Mouse (Mus musculus): ENCODE data around the gene Pitpnc1. TPM values are rescaled to one million over a fixed set of nuclear protein-coding genes. Genes with fewer than 3 reads are reported as not detected.

The Pitpnc1 gene
- polyA plus RNA-seq, 1 experiment from 2014 or later: 26.8 TPM

DNA sequence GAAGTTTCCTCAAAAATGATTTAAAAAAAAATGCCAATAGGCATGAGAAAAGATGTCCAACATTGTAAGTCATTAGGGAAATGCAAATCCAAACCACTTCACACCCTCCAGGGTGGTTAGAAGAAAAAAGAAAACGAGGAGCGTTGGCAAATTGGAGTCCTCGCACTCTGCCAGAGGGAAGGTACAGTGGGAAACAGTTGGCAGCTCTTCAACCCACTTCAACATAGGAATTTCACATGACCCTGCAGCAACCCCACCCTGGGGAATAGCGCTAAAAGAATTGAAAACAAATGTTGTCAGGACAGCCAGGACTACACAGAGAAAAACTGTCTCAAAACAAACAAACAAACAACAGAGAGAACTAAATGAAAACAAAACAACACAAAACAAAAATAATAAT, 32.8 kb downstream of the Pitpnc1 start:
- H3K4me1 ChIP-seq (replicated peaks; ENCODE audit: control insufficient read depth, insufficient read depth, low read length): no peaks in the 10 kb centered on the region
- ATAC-seq (ENCODE audit: low FRiP score) (no peak), DNase-seq (ENCODE audit: low spot score) (no peak)
- no peak overlapping the region for H3K27ac ChIP-seq (ENCODE audit: low read depth, low read length)
- H3K36me3 ChIP-seq (ENCODE audit: control insufficient read depth, insufficient read depth, low read length): no peaks in the 10 kb centered on the region
- H3K4me2 ChIP-seq (replicated peaks; ENCODE audit: low read depth, low read length): no peak overlapping the region
- H3K27me3 ChIP-seq (ENCODE audit: control insufficient read depth, insufficient read depth, low read length): no peaks in the 10 kb centered on the region
- 82% methylated on average over 4 of the region's 4 CpGs for WGBS
- H3K9ac ChIP-seq (ENCODE audit: low read depth, low read length): no peak overlapping the region
- H3K9me3 ChIP-seq (ENCODE audit: control insufficient read depth, low read length): no peaks in the 10 kb centered on the region
- H3K4me3 ChIP-seq (ENCODE audit: low read depth, low read length): no peak overlapping the region

GRCm38 (mm10) chr11:107435776-107436449, 34.6 kb downstream of the Pitpnc1 start:
- H3K4me3 ChIP-seq (ENCODE audit: low read depth, low read length): no peak overlapping the region
- DNase-seq (ENCODE audit: low spot score) (no peak), ATAC-seq (ENCODE audit: low FRiP score) (no peak)
- no peak overlapping the region for H3K4me2 ChIP-seq (replicated peaks; ENCODE audit: low read depth, low read length)
- H3K27me3 ChIP-seq (ENCODE audit: control insufficient read depth, insufficient read depth, low read length): no peaks in the 10 kb centered on the region
- WGBS: 88% methylated on average over 6 of the region's 6 CpGs
- no peak overlapping the region for H3K9ac ChIP-seq (ENCODE audit: low read depth, low read length)
- H3K9me3 ChIP-seq (ENCODE audit: control insufficient read depth, low read length): no peaks in the 10 kb centered on the region
- H3K27ac ChIP-seq (ENCODE audit: low read depth, low read length): no peak overlapping the region
- H3K4me1 ChIP-seq (replicated peaks; ENCODE audit: control insufficient read depth, insufficient read depth, low read length): no peaks in the 10 kb centered on the region
- no peaks in the 10 kb centered on the region for H3K36me3 ChIP-seq (ENCODE audit: control insufficient read depth, insufficient read depth, low read length)

- Histone ChIP-seq H3K27ac (ENCODE audit: low read depth, low read length) (no peak overlapping the region), H3K4me3 (ENCODE audit: low read depth, low read length) (no peak overlapping the region), H3K4me1 (replicated peaks; ENCODE audit: control insufficient read depth, insufficient read depth, low read length) (no peaks in the 10 kb centered on the region), H3K4me2 (replicated peaks; ENCODE audit: low read depth, low read length) (no peak overlapping the region), H3K9me3 (ENCODE audit: control insufficient read depth, low read length) (no peaks in the 10 kb centered on the region), H3K27me3 (ENCODE audit: control insufficient read depth, insufficient read depth, low read length) (no peaks in the 10 kb centered on the region), H3K9ac (ENCODE audit: low read depth, low read length) (no peak overlapping the region), H3K36me3 (ENCODE audit: control insufficient read depth, insufficient read depth, low read length) (no peaks in the 10 kb centered on the region)
- 80% methylated on average over 7 of the region's 7 CpGs for WGBS
- DNase-seq (ENCODE audit: low spot score) (no peak), ATAC-seq (ENCODE audit: low FRiP score) (no peak)
These were observed 39.1 kb downstream of the Pitpnc1 start for GRCm38 (mm10) chr11:107431197-107431965.

GRCm38 (mm10) chr11:107428011-107428410, 42.5 kb downstream of the Pitpnc1 start:
- no peaks in the 10 kb centered on the region for H3K27me3 ChIP-seq (ENCODE audit: control insufficient read depth, insufficient read depth, low read length)
- H3K4me2 ChIP-seq (replicated peaks; ENCODE audit: low read depth, low read length): no peak overlapping the region
- no peaks in the 10 kb centered on the region for H3K9me3 ChIP-seq (ENCODE audit: control insufficient read depth, low read length)
- H3K4me3 ChIP-seq (ENCODE audit: low read depth, low read length): no peak overlapping the region
- DNase-seq (ENCODE audit: low spot score) (no peak), ATAC-seq (ENCODE audit: low FRiP score) (no peak)
- H3K4me1 ChIP-seq (replicated peaks; ENCODE audit: control insufficient read depth, insufficient read depth, low read length): no peaks in the 10 kb centered on the region
- H3K36me3 ChIP-seq (ENCODE audit: control insufficient read depth, insufficient read depth, low read length): no peaks in the 10 kb centered on the region
- no peak overlapping the region for H3K27ac ChIP-seq (ENCODE audit: low read depth, low read length)
- H3K9ac ChIP-seq (ENCODE audit: low read depth, low read length): no peak overlapping the region
- WGBS: 92% methylated on average over 10 of the region's 10 CpGs

DNA sequence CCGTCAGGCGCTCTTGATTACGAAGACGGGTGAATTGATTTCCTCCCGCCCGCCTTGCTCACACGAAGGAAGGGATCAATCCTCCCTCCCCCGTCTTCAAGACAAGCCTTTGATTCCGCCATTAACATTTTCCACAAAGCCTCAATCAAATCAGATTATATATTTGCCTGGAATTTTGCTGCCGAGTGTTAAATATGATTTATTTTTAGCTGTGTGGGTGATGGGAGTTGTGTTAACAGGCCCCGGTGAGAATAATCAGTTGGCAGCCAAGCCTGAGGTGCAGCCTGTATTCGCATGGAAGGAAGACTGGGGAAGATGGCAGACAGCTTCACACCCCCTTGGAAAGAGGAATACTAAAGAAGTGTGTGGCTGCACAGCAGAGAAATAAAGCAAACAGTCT, 46.3 kb downstream of the Pitpnc1 start:
- DNase-seq (ENCODE audit: low spot score) (no peak), ATAC-seq (ENCODE audit: low FRiP score) (no peak)
- Histone ChIP-seq H3K4me2 (replicated peaks; ENCODE audit: low read depth, low read length) (no peak overlapping the region), H3K9ac (ENCODE audit: low read depth, low read length) (no peak overlapping the region), H3K36me3 (ENCODE audit: control insufficient read depth, insufficient read depth, low read length) (no peaks in the 10 kb centered on the region), H3K27me3 (ENCODE audit: control insufficient read depth, insufficient read depth, low read length) (no peaks in the 10 kb centered on the region), H3K9me3 (ENCODE audit: control insufficient read depth, low read length) (no peaks in the 10 kb centered on the region), H3K4me3 (ENCODE audit: low read depth, low read length) (no peak overlapping the region), H3K4me1 (replicated peaks; ENCODE audit: control insufficient read depth, insufficient read depth, low read length) (no peaks in the 10 kb centered on the region), H3K27ac (ENCODE audit: low read depth, low read length) (no peak overlapping the region)
- 90% methylated on average over 12 of the region's 12 CpGs for WGBS

GRCm38 (mm10) chr11:107422356-107422754, 48.1 kb downstream of the Pitpnc1 start:
- H3K9me3 ChIP-seq (ENCODE audit: control insufficient read depth, low read length): no peaks in the 10 kb centered on the region
- no peak overlapping the region for H3K27ac ChIP-seq (ENCODE audit: low read depth, low read length)
- H3K27me3 ChIP-seq (ENCODE audit: control insufficient read depth, insufficient read depth, low read length): no peaks in the 10 kb centered on the region
- no peak overlapping the region for H3K4me2 ChIP-seq (replicated peaks; ENCODE audit: low read depth, low read length)
- ATAC-seq (ENCODE audit: low FRiP score) (no peak), DNase-seq (ENCODE audit: low spot score) (no peak)
- no peak overlapping the region for H3K9ac ChIP-seq (ENCODE audit: low read depth, low read length)
- H3K4me1 ChIP-seq (replicated peaks; ENCODE audit: control insufficient read depth, insufficient read depth, low read length): no peaks in the 10 kb centered on the region
- no peaks in the 10 kb centered on the region for H3K36me3 ChIP-seq (ENCODE audit: control insufficient read depth, insufficient read depth, low read length)
- H3K4me3 ChIP-seq (ENCODE audit: low read depth, low read length): no peak overlapping the region
- WGBS: 86% methylated on average over 5 of the region's 5 CpGs

GRCm38 (mm10) chr11:107421751-107422355, 48.6 kb downstream of the Pitpnc1 start:
- Histone ChIP-seq H3K9ac (ENCODE audit: low read depth, low read length) (no peak overlapping the region), H3K27ac (ENCODE audit: low read depth, low read length) (no peak overlapping the region), H3K4me3 (ENCODE audit: low read depth, low read length) (no peak overlapping the region), H3K4me1 (replicated peaks; ENCODE audit: control insufficient read depth, insufficient read depth, low read length) (no peaks in the 10 kb centered on the region), H3K4me2 (replicated peaks; ENCODE audit: low read depth, low read length) (no peak overlapping the region), H3K36me3 (ENCODE audit: control insufficient read depth, insufficient read depth, low read length) (no peaks in the 10 kb centered on the region), H3K9me3 (ENCODE audit: control insufficient read depth, low read length) (no peaks in the 10 kb centered on the region), H3K27me3 (ENCODE audit: control insufficient read depth, insufficient read depth, low read length) (no peaks in the 10 kb centered on the region)
- DNase-seq (ENCODE audit: low spot score) (no peak), ATAC-seq (ENCODE audit: low FRiP score) (no peak)
- WGBS: 76% methylated on average over 5 of the region's 5 CpGs

GRCm38 (mm10) chr11:107419925-107420324, 50.6 kb downstream of the Pitpnc1 start:
- WGBS: 59% methylated on average over 7 of the region's 7 CpGs
- no peaks in the 10 kb centered on the region for H3K36me3 ChIP-seq (ENCODE audit: control insufficient read depth, insufficient read depth, low read length)
- DNase-seq (ENCODE audit: low spot score): no peak

More at GRCm38 (mm10) chr11:107419925-107420324, 50.6 kb downstream of the Pitpnc1 start:
- H3K27me3 ChIP-seq (ENCODE audit: control insufficient read depth, insufficient read depth, low read length): no peaks in the 10 kb centered on the region
- no peaks in the 10 kb centered on the region for H3K9me3 ChIP-seq (ENCODE audit: control insufficient read depth, low read length)
- H3K4me3 ChIP-seq (ENCODE audit: low read depth, low read length): no peak overlapping the region
- ATAC-seq (ENCODE audit: low FRiP score): no peak
- H3K4me1 ChIP-seq (replicated peaks; ENCODE audit: control insufficient read depth, insufficient read depth, low read length): peaks cover 3% of the 10 kb centered on the region
- H3K27ac ChIP-seq (ENCODE audit: low read depth, low read length): no peak overlapping the region
- H3K4me2 ChIP-seq (replicated peaks; ENCODE audit: low read depth, low read length): no peak overlapping the region
- no peak overlapping the region for H3K9ac ChIP-seq (ENCODE audit: low read depth, low read length)

Data from hindbrain, embryonic 11.5 days (tissue).